Mouse (Mus musculus): ENCODE data around the gene Majin.

- no peak for TF ChIP-seq POLR2A (IDR thresholded peaks at IDR 0.05; ENCODE audit: low read depth, low read length)
- TF ChIP-seq CTCF (IDR thresholded peaks at IDR 0.05; ENCODE audit: extremely low read depth, insufficient read depth, insufficient read length, insufficient replicate concordance), result no peak
These were observed 63.5 kb downstream of the Majin start for GRCm38 (mm10) chr19:6247526-6248300.

Measured in spleen, adult 2 months (tissue).